Mouse (Mus musculus) right cerebral cortex, adult 2 months (tissue): ENCODE data around the gene Abi3.

Experiments used
- DNase-seq, 2 experiments: peaks; one replicate each; pipeline ENCODE4 v3.0.0; 2021 to 2022; ENCODE audit warnings: low spot score in 2 of 2

The Abi3 gene

GRCm38 (mm10) chr11:95838999-95839868 lies 3.0 kb downstream of the Abi3 start:
- no peak for DNase-seq

- DNase-seq: no peak
Observed at GRCm38 (mm10) chr11:95838598-95838997, 3.7 kb downstream of the Abi3 start.

- no peak for DNase-seq
Observed at GRCm38 (mm10) chr11:95837059-95837458, 5.2 kb downstream of the Abi3 start, which contains the start of gene Gngt2. Gene Gngt2, plus strand, starts transcription at chr11:95837216.

GRCm38 (mm10) chr11:95836433-95836832 lies 5.8 kb downstream of the Abi3 start:
- DNase-seq: no peak

GRCm38 (mm10) chr11:95835832-95836231 lies 6.4 kb downstream of the Abi3 start:
- DNase-seq: no peak

GRCm38 (mm10) chr11:95834742-95835710 lies 7.2 kb downstream of the Abi3 start:
- no peak for DNase-seq

- no peak for DNase-seq
Observed at GRCm38 (mm10) chr11:95834143-95834667, 8.1 kb downstream of the Abi3 start.

- DNase-seq: no peak
Observed at GRCm38 (mm10) chr11:95833631-95834142, 8.6 kb downstream of the Abi3 start.

- no peak for DNase-seq
Observed at GRCm38 (mm10) chr11:95833006-95833570, 9.2 kb downstream of the Abi3 start.

GRCm38 (mm10) chr11:95832129-95833005 lies 9.9 kb downstream of the Abi3 start:
- no peak for DNase-seq

GRCm38 (mm10) chr11:95831641-95832040 lies 10.6 kb downstream of the Abi3 start:
- no peak for DNase-seq

- DNase-seq: no peak
Observed at GRCm38 (mm10) chr11:95831276-95831619, 11.0 kb downstream of the Abi3 start.

- no peak for DNase-seq
Observed at GRCm38 (mm10) chr11:95830411-95831275, 11.6 kb downstream of the Abi3 start.

- DNase-seq: no peak
Observed at GRCm38 (mm10) chr11:95829526-95830050, 12.7 kb downstream of the Abi3 start.

GRCm38 (mm10) chr11:95828181-95828964 lies 13.9 kb downstream of the Abi3 start:
- DNase-seq: no peak

GRCm38 (mm10) chr11:95827464-95828085 lies 14.7 kb downstream of the Abi3 start:
- DNase-seq: peak; percentile 75 to 80

- no peak for DNase-seq
Observed at GRCm38 (mm10) chr11:95827168-95827447, 15.2 kb downstream of the Abi3 start.
